Mouse (Mus musculus) embryo, embryonic 10 days (tissue): ENCODE data around the gene Gm49383.
"Not testable (repeated sequence)": the region's sequence is repeated elsewhere in the genome, so short reads cannot be mapped to it uniquely, and the experiment has no call there.

Experiments used
- DNase-seq: peaks from one replicate; pipeline ENCODE4 v3.0.0-alpha.2; 2015; ENCODE audit warnings: low spot score

Gm49383 gene

GRCm38 (mm10) chr12:69198985-69199384 lies 2.1 kb upstream of the Gm49383 start:
- DNase-seq, result no peak

DNA sequence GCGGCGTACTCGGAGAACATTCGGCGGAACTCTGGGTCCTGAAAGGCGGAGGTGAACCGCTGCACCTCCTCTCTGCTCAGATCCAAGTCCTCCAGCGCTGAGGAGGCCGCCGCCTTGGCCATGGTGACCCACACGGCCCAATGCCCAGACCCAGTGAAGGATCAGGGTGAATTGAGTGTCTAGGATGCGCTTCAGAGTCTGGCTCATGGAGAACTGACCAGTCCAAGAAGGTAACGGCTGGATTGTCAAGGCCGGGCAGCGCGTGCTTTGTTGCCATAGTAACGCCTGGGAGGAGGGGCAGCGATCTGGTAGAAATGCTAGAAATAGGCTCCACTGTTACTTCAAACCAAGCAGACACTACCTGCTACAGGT lies 1.2 kb upstream of the Gm49383 start, which contains the start of gene Dnaaf2:
Gene Dnaaf2, minus strand, starts transcription at position 266 of the 372 bp plus-strand sequence.
- DNase-seq, result peak; percentile 93

DNA sequence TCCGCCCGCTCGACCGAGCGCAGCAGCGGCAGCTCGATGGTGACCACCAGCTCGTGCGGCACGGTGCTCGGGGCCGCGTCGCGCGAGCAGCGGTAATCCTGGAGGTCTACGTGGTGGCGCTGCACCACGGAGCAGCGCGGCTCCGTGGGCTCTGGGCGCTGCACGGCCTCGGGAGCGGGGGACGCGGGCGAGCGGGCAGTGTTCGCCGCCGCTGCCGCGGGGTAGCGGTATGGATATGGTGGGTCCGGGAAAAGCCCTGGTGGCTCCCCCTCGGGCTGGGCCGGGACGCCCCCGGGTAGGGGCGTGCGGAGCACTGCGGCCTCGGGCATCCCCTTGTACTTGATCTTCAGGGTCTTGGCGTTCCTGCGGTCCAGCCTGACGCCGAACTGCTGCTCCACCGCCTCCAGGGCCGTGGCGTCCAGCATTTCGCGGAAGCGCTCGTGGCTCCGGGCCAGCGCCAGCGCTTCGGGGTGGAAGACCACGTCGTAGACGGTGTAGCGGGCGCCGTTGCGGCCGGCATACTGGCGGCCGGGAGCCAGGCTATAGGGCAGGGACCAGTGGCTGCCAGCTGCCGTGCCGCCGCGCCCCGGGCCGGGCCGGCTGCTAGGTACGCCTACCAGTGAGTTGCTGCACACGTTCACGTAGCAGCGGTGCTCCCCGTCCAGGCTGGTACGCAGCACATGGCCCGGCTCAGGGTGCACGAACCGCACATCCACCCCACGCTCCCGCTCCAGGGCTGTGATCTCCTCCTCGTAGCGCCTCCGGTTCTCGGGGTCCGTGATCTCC lies 667 bp upstream of the Gm49383 start:
- peak; percentile 57 for DNase-seq

GRCm38 (mm10) chr12:69192637-69193036 lies 4.3 kb downstream of the Gm49383 start:
- no peak for DNase-seq

GRCm38 (mm10) chr12:69191396-69191795 lies 5.5 kb downstream of the Gm49383 start:
- DNase-seq, result no peak

GRCm38 (mm10) chr12:69190522-69190921 lies 6.4 kb downstream of the Gm49383 start:
- DNase-seq, result no peak

DNA sequence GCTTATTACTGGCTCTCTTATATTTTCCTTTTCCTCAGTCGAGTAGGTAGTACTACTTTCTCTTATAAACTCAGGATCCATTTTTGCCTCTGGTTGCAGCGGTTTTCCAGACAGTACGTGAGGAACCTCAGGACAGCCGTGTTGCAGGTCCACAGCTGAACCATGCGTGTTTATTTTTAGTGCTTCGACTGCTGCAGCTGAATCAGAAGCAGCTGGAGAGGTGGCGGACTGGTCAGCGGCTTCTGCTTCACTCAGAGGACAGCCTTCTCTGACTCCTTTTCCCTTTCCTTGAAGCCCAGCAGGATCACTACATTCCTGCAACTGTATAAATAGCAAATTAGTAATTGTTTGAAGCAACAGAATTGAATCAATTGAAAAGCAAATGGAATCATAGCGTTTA lies 6.8 kb downstream of the Gm49383 start:
- DNase-seq, result no peak

GRCm38 (mm10) chr12:69186811-69187471 lies 10.0 kb downstream of the Gm49383 start:
- no peak for DNase-seq

- peak; percentile 3 for DNase-seq
These were observed 11.5 kb downstream of the Gm49383 start for GRCm38 (mm10) chr12:69185371-69185770.

DNA sequence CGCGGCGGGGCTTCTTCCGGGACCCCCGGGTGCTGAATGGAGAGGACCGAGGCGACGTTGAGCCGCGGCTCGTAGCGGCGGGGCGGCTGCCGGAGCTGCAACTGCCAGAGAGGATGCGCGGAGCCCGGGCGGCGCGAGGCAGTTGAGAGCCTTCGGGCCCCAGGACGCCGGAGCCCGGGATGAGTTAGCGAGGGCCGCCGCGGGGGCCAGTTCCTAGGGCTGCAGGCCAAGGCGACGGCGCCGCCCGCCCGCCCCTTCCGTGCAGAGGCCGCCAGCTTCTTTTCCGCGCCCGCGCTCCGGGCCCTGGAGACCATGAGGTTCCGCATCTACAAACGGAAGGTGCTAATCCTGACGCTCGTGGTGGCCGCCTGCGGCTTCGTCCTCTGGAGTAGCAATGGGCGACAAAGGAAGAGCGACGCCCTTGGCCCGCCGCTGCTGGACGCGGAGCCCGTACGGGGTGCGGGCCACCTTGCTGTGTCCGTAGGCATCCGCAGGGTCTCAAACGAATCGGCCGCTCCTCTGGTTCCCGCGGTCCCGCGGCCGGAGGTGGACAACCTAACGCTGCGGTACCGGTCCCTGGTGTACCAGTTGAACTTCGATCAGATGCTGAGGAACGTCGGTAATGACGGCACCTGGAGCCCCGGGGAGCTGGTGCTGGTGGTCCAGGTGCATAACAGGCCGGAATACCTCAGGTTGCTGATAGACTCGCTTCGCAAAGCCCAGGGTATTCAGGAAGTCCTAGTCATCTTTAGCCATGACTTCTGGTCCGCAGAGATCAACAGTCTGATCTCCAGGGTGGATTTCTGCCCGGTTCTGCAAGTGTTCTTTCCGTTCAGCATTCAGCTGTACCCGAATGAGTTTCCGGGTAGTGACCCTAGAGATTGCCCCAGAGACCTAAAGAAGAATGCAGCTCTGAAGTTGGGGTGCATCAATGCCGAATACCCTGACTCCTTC lies 12.3 kb downstream of the Gm49383 start:
- DNase-seq, result peak; percentile 47

GRCm38 (mm10) chr12:69183583-69184308 lies 13.2 kb downstream of the Gm49383 start, which contains the start of the genes Rpl36al and Mgat2:
Gene Rpl36al (minus strand): TSS chr12:69184083.
Gene Mgat2 (plus strand): TSS chr12:69184157.
- peak; percentile 96 for DNase-seq

- DNase-seq, result peak; percentile 1
These were observed 15.1 kb downstream of the Gm49383 start for GRCm38 (mm10) chr12:69181800-69182199.

GRCm38 (mm10) chr12:69179371-69179770 lies 17.5 kb downstream of the Gm49383 start:
- DNase-seq, result peak; percentile 3

- DNase-seq, result peak; percentile 2
These were observed 19.4 kb downstream of the Gm49383 start for GRCm38 (mm10) chr12:69177526-69177925.

DNA sequence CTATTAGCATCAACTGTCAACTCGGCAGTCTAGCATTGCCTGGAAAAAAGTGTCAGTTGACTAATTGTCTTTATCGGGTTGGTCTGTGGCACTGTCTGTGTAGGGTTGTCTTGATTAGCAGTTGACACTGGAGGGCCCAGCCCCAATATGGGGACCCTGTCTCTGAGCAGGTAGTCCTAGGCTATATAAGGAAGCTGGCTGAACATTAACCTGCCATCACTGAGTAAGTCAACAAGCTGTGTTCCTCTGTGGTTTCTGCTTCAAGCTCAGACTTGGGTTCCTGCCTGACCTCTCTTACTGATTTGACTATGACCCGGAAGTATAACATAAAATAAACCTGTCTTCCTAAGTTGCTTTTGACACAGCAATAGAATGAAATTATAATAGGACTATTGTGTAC lies 20.9 kb downstream of the Gm49383 start:
- DNase-seq, result no peak

DNA sequence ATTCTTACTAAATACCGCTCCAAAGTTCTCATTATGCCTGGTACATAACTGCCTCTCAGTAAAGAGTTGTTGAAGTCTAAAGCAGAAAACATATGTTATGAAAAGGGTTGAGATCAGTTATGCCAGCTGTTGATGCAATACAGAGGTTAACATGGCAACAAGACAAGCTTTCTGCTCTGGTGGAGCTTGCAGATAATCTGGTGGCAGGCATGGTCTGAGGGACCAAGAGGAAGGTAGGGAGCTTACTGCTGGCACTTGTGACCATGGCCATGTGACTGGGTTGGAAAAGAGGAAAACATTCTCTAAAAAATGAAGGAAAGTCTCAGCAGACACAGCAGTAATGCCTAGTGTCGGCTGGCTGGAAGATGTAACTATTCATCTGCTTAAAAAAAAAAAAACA lies 25.6 kb downstream of the Gm49383 start:
- DNase-seq, result no peak

- peak; percentile 91 for DNase-seq
These were observed 28.3 kb downstream of the Gm49383 start, which contains the start of gene Lrr1 for GRCm38 (mm10) chr12:69168461-69169106. Gene Lrr1 (plus strand): TSS chr12:69168814.

DNA sequence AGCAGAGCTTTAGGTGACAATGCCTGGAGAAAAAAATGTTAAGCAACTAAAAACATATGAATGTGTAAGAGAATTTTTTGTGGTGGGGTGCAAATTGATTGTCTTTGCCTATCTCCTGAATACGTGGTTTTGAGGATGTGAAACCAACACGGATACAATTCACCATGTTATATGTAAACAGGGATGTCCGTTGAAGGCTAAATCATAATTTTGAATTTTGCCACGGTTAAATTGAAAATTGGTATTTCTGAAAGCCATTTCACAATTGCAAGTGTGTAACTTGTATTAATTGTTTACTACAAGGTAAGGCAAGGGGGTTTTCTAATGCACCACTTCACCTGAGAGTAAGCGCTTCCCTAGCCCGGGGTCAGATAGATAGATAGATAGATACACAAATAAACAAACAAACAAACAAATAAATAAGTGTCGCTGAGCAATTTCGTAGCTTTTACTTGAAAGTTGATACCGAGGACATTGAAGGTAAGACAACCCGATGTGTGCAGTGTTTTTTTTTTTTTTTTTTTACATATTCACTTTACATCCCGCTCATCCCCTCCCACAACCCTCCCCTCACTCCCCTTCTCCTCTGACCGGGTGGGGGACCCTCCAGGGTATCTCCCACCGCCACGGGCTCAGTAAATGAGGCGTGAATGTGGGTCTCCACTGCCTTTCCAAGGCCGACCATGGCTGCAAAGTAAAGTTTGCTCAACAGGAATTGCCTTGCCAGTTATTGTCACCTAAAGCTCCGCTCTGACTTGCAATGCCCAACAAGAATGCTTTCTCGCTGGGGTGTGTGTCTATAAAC lies 29.0 kb downstream of the Gm49383 start:
- DNase-seq, result no peak

- not testable (repeated sequence) for DNase-seq
These were observed 29.9 kb downstream of the Gm49383 start for GRCm38 (mm10) chr12:69166861-69167581.
